Mouse (Mus musculus) NIH3T3 (cell line): ENCODE measurements around the gene Herc4.
"Not testable (repeated sequence)": the region's sequence is repeated elsewhere in the genome, so short reads cannot be mapped to it uniquely, and the experiment has no call there.

Experiments
- DNase-seq: peaks from one replicate; pipeline ENCODE4 v3.0.0-alpha.2; 2012; ENCODE audit warnings: low read depth

Gene Herc4

DNA sequence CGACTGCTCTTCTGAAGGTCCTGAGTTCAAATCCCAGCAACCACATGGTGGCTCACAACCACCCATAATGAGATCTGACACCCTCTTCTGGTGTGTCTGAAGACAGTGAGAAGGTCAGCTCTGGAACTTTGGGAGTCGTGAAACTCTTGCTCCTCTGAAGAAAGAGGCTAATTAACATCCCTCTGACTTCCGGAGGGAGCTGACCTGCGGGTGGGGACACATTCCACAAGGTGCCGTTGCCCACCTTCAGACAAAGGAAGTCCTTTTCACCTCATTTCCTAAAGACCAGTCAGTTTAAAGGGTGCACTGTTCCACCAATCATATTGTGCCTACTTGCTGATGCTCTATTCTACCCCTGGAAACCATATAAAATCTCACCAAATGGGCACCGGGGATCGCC is 107.5 kb downstream of the Herc4 start:
- not testable (repeated sequence) for DNase-seq

DNA sequence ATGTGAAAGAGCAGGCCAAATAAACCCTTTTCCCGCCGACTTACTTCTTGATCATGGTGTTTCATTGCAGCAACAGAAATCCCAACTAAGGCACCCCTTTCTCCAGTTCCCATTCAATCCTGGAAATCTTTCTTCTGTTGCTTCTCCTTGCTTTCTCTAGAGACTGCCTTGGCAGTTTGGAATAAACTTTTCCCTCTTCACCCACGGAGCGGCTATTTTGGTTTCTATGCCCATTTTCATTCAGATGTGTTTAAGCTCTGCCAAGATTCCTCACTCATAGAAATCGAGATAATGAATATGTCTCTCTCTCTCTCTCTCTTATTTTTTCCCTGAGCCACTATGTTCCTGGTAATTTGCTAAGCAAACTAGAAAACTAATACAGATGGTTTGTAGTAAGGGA is 108.5 kb downstream of the Herc4 start:
- DNase-seq, result no peak

DNA sequence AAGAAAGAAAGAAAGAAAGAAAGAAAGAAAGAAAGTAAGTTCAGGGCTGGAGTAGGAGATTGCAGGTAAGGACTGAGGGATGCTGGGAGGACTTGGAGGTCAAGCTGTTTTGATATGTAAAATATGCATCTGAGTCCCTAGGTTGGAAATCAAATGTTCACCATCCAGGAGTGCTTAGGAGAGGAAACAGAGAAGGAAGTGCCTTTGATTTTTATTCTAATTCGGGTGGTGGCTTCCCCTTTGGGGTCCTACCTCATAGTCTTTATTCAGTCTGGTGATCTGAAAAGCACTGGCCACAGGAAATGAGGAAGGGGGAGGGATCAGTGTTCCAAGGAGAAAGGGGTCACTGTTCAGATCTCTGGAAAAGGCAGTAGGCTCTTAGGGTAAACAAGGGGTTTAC is 116.9 kb downstream of the Herc4 start:
- no peak for DNase-seq

DNA sequence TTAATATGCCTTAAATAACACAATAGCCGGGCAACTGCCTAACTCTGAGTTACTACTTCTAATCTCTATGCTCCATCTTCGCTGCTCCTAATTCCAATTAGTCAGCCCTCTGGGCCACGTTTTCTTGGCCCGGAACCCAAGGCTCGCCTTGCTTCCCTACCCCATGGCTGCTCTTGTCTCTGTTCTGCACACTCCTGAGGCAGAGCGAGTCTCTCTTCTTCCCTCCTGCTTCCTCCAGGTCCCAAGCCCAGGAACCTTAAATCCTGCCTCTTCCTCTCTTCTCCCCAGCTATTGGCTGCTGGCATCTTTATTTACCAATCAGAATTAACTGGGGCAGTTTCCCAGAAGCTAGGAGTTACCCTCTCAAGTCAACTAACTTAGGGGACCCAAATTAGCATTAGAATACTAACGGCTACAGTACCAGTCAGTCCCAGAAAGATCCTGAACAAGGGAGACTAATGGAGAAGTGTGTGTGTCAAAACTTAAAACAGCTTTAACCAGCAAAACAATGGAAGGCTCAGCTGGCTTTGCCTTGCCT is 122.4 kb downstream of the Herc4 start:
- no peak for DNase-seq

DNA sequence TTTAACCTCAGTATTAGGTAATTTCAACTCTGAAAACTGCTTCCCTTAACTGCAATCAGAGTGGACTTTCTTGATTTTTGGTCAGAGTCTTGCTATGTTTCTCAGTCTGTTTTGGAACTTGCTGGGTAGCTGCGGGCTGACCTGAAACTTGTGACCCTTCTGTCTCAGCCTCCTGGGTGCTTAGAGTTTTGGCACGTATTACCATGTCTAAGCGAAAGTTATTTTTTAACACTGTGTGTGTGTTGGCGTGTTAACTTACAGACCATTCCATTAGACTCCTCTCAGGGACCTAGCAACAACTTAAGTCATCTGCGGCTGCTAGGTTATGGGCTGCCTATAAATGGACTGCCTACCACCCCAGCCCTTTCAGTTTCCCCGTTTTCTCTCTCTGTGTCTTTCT is 123.8 kb downstream of the Herc4 start:
- no peak for DNase-seq
